Mouse (Mus musculus): ENCODE measurements at regions not wholly inside any gene's neighbourhood (a gene's known extent, or its start where the extent isn't known, plus 50 kb on each side); places are given as distances from the start of the nearest gene placed in this dataset.

DNA sequence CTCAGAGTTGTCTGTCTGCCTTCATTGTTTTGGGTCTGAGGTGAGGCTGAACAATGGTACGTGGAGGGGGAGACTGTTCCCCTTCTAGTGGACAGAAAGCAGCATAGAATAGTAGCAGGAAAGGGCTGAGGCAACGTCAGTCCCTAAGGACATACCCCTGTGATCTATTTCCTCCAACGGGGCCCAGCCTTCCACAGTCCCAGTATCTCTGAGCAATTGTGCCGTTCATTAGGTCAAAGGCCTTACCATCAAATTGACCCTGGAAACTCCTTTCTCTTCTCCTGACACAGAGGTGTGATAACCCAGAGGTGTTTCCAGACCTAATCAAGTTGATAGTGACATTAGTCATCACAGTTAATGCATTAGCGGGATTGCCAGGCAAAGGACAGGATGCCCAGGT, 73.4 kb upstream of the Nr5a2 start:
- DNase-seq (ENCODE audit: low read depth, low spot score), result no peak

DNA sequence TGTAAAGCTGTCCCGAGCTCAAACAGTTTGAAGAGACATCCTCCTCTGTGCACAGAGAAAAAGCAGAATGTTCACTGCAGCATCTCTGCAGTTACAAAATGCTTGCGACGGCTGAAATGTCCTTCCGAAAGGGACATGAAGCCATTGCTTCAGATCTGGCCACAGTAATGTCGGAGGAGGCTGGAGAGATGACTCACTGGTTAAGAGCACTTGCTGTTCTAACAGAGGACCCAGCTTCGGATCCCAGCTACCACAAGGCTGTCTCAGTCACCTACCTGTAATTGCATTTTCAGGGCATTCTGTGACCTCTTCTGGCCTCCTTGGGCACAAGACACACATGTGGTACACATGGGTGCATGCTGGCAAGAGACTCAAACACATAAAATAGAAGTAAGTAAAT, 63.5 kb upstream of the Nr5a2 start:
- DNase-seq (ENCODE audit: low read depth, low spot score), result no peak

DNA sequence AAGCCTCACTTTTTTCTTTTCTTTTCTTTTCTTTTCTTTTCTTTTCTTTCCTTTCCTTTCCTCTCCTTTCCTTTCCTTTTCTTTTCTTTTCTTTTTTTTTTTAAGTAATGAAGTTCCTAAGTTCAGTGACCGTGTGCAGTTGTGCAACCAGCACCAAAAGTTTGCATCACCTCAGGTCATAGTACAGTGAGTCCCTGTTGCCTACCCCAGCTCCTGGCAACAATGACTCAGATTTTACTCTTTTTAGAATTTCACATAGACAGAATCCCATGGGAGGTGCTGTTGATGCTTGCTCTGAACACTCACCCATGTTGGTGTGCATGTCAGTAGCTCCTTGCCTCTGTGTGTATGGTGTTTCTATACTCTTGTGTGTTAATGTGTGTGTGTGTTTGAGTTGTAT, 60.3 kb upstream of the Nr5a2 start:
- DNase-seq (ENCODE audit: low read depth, low spot score), result no peak

DNA sequence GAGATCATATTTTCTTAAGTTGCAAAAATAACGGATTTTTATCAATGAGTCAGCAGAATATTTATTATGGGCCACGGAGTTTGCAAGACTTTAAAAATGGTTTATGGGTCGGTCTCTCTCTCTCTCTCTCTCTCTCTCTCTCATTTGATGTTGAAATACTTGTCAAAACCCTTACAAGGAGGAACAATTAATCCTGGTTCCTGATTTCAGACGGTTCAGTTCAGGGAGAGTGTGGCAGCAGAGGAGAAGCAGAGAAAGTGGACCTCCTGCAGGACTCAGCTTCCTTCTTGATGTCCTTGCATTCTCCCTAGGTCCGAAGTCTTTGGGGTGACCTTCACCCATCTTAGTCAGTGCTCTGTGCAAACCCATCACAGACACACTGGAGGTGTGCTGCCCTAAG, 57.4 kb upstream of the Nr5a2 start:
- no peak for DNase-seq (ENCODE audit: low read depth, low spot score)

DNA sequence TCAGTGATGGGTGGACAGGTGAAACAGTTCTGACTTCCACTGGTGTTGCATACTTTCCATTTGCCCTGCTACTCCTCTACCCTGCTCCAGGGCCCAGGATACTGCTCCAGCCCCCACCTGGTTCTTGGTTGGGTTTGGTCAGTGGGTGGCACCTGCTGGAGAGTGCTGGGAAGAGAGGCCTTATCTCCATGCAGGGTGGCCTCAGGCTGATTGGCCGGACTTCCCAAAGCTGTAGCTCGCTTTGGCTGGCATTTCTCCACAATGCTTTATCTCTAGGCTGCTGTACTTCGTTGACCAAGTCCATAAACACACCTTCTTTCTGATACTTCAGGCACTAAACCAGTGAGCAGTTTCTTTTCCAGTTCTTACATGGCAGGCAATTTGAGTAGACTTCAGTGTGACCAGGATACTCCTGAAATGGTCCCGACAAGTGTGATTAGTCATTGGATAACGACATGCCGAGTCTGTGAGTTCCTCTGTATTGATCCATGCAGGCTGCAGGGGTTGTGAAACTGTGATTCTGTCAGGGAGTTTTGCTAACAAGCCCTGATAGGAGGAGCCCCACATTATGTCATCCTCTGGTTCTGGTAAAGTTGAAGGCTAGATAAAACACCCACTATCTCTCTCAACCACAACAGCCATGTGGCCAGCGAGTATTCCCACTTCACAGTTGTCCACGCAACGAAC, 50.1 kb upstream of the Nr5a2 start:
- DNase-seq (ENCODE audit: low read depth, low spot score), result no peak

All from CD4-positive helper T cell, adult 2 months (primary cell).